Mouse (Mus musculus) B cell, adult 67 days (primary cell): ENCODE results near the gene Gys2. TPM values are rescaled to one million over a fixed set of nuclear protein-coding genes. Genes with fewer than 3 reads are reported as not detected.

Experiments
- total RNA-seq, 2 experiments: library from RNA; stranded (reverse); gene quantifications; 4 replicates each; pipeline ENCODE4 v1.2.4; 2023

Gys2 gene
- total RNA-seq = not detected

DNA sequence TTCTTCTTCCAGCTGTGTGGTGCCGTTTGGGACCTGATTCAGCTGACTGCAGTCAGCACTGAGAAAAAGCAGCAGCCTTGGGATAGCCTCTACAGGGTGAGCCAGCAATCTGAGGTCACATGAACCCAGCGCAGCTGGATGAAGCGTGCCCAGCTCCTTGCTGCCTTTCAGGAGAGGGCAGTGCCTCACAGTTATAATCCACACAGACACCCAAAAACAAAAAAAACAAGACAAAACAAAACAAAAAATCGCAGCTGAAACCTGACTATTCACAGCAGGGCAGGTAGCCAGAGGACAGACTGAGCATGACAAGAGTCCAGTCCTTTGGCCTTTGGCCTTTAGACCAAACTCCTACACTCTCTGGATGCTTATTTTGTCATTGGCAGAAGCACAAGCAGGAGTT lies at the start of gene Gys2:
Gene Gys2, minus strand, starts transcription at position 309 of the 403 bp plus-strand sequence.

DNA sequence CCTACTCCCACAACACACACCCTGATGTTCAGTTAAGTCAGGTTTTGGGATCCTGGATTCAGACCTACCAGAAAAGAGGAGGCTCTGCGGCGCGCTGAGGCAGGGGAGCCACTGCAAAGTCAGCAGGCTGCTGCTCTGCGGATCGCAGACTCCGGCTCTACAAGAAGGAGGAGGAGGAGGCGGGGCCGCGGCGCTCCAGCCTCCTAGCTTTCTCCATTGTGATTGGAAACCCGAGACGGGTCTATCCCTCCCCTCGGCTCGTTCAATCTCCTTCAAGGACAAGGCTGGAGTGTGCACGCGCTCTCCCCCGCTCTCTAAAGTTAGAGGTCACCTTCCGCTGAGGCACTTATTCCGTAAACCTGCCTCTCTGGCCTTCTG lies 34.9 kb upstream of the Gys2 start, which contains the start of gene Ldhb:
Gene Ldhb, minus strand, starts transcription at position 173 of the 378 bp plus-strand sequence.

DNA sequence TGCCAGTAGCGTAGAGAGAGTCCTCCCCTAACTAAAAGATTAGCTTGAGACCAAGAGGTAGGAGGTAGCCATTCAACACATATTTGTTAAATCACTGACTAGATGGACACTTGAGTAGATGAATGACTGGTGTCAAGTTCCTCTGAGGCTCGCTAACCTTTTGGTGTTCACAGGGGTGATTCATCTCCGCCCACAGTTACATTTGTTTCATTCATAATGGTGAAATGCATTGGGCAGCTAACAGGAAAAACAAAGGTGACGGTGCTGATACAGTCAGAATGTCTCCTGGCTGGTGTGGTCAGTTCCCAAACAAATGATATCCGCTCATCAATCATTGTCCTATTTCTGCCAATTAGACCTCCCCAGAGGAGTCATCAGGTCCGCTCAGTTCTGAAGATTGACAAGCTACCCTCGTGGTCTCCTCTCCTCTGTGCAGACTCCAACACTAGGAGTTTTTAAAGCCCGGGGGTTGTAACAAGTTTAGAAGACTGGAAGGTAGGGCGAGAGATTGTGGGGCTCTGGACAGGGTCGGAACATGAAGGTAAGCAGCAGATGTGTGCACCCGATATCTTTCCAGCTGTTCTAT lies 59.9 kb downstream of the Gys2 start, which contains the start of gene Spx:
Gene Spx, plus strand, starts transcription at position 536 of the 586 bp plus-strand sequence.

DNA sequence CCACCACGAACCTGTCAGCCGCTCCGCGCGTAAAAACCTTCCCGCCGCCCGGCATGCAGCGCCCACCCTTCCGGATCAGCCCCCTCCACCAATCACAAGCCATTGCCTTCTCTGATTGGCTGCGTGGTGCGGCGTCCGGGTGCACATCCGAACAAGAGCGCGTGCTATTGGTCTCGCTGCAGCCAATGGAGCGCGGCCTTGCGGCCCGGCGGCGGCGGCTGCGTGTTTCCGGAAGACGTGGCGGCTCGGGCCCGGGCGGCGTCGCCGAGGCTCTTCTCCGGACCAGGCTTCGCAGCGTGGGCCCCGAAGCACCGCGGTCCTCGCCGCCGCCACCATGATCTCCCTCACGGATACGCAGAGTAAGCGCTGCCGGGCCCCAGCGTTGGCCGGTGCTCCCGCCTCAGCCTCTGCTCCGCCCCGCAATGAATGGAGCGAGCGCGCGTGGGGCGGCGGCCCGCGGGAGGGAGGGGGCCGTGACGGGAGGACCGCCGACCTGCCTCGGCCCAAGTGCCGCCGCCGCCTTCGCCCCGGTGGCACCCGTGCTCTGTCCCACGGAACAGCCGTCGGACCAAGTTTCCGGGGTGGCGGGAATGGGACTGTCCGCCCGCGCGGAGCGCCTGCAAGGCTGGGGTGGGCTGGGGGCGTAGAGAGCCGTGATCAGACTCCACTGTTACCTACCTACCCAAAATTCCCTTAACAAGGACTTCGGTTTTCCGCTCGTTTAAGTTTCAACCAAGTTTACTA lies 85.7 kb downstream of the Gys2 start, which contains the start of the genes Recql and Golt1b:
Gene Recql, minus strand, starts transcription at position 77 of the 744 bp plus-strand sequence.
Gene Golt1b, plus strand, starts transcription at position 211 of the 744 bp plus-strand sequence.

Other genes with a start within 250 kb of the Gys2 start
- gene Iapp, start 174.7 kb downstream of the Gys2 start, total RNA-seq = not detected
- not detected for gene Slco1a5, start 150.1 kb downstream of the Gys2 start, total RNA-seq
- gene Pyroxd1, start 127.5 kb downstream of the Gys2 start, total RNA-seq = 10 to 100 TPM; 20.5 to 23.0 TPM
- gene Recql, start 86.0 kb downstream of the Gys2 start, total RNA-seq = 10 to 100 TPM; 36.0 to 53.3 TPM
- 10 to 100 TPM; 20.0 to 20.5 TPM for gene Golt1b, start 85.9 kb downstream of the Gys2 start, total RNA-seq
- gene Spx, start 59.7 kb downstream of the Gys2 start, total RNA-seq = under 1 TPM in 1 of 2 experiments, not detected in 1; 0.64 TPM
- under 1 TPM in 1 of 2 experiments, not detected in 1; 0.95 TPM for gene Ldhb, start 34.8 kb upstream of the Gys2 start, total RNA-seq
- under 1 TPM in 1 of 2 experiments, not detected in 1; 0.24 TPM for gene Kcnj8, start 98.5 kb upstream of the Gys2 start, total RNA-seq
- not detected for gene Abcc9, start 229.2 kb upstream of the Gys2 start, total RNA-seq